Mouse (Mus musculus) E14TG2a.4 (cell line): ENCODE results near the gene Wdr95.
"Not testable (repeated sequence)": the region's sequence is repeated elsewhere in the genome, so short reads cannot be mapped to it uniquely, and the experiment has no call there.

Experiments used
- H3K27me3 ChIP-seq: 2 replicates; pipeline ENCODE4 v1.6.1; 2014; ENCODE audit warnings: low read length, control low read depth; ENCODE audit not compliant: insufficient read depth
- H3K36me3 ChIP-seq: 2 replicates; pipeline ENCODE4 v1.6.1; 2014; ENCODE audit warnings: low read length, control low read depth; ENCODE audit not compliant: insufficient read depth
- H3K4me1 ChIP-seq: replicated peaks from 2 replicates; pipeline ENCODE4 v1.6.1; 2014; ENCODE audit warnings: low read depth, low read length, control low read depth
- H3K4me3 ChIP-seq: replicated peaks from 2 replicates; pipeline ENCODE4 v1.5.1; 2014; ENCODE audit warnings: mild to moderate bottlenecking, low read length
- H3K9me3 ChIP-seq: 2 replicates; pipeline ENCODE4 v1.6.1; 2014; ENCODE audit warnings: low read length, control low read depth
- CTCF ChIP-seq: conservative IDR thresholded peaks from 2 replicates; pipeline ENCODE4 v1.5.1; 2014; ENCODE audit warnings: low read length
- NANOG ChIP-seq: IDR thresholded peaks from 2 replicates; pipeline ENCODE4 v1.6.1; 2014; ENCODE audit warnings: borderline replicate concordance, low read length, mixed read lengths
- POU5F1 ChIP-seq: IDR thresholded peaks from 2 replicates; pipeline ENCODE4 v1.6.1; 2014; ENCODE audit warnings: low read length, borderline replicate concordance

The Wdr95 gene

DNA sequence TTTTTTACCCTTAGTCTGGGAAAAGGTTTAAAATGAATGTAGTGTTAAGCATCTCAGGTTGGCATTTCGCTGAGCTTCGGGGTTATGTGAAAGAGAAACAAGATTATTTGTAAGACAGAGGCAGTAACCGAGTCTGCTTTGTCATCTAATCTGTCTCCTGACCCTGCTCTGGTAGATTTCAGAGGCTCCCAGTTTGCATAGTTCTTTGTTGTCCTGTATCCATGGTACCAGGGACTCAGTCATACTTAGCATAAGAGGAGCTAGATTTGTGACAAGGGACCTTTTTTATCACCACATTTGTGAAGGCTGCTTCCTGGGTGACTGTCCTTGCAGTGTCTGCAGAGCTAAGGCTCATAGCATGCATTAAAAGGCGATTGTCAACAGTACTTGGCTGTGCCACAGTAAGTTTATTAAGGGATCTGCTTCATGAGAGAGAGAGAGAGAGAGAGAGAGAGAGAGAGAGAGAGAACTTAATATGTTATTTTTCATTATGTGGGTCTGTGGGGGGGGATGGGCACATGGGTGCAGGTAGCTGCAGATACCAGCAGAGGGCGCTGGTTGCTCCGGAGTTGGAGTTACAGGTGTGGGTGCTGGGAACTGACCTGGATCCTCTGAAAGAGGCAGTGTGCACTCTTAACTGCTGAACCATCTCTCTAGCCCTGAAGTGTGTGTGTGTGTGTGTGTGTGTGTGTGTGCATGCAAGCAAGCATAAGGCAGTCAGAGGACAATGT lies 3.3 kb upstream of the Wdr95 start:
- Histone ChIP-seq H3K36me3 (no peaks in the 10 kb centered on the region), H3K9me3 (no peaks in the 10 kb centered on the region), H3K4me1 (peaks cover 65% of the 10 kb centered on the region), H3K27me3 (peaks cover 26% of the 10 kb centered on the region), H3K4me3 (no peak overlapping the region)
- no peak for TF ChIP-seq NANOG
- TF ChIP-seq CTCF, result peak; percentile 60

DNA sequence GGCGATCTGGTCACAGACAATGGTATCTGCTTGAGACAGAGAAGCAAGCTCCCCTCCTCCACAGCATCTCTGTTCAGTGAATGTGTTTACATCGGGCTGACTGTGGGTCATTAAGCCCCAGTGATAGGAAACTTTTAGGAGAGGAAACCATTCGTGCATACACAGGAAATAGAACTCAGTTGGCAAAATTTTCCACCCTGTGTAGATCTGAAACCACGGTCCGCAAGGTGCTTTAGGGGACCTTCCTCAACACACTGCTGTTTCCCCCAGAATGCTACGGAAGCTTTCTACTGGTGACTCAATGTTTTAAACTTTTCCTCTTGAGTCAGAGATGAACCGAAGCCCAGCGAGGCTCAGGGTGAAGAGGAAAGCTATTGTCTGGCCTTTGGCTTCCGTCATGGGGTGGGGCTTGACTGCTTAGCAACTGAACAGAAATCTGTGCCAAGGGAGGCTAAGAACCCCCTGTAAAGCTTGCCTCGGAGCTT lies 2.0 kb upstream of the Wdr95 start:
- Histone ChIP-seq H3K4me3 (peak overlapping the region; percentile 30; the same call in 1 of the 2 replicates), H3K4me1 (peaks cover 62% of the 10 kb centered on the region), H3K27me3 (peaks cover 24% of the 10 kb centered on the region), H3K36me3 (no peaks in the 10 kb centered on the region), H3K9me3 (peaks cover 5% of the 10 kb centered on the region)
- no peak for TF ChIP-seq NANOG
- TF ChIP-seq POU5F1, result no peak
- no peak for TF ChIP-seq CTCF

DNA sequence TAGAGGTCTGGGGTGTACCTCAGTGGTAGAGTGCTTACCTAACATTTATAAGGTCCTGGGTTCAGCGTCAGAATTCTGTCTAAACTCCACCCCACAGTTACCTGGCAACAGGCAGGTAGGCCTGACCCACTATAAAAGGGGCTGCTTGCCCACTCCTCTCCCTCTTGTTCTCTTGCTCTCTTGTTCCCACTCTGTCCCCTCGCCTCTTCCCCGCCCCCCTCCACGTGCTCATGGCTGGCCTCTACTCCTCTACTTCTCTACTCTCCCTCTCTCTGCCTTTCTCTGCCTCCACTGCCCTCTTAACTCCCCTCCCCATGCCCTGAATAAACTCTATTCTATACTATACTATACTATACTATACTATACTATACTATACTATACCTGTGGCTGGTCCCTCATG lies 1.2 kb upstream of the Wdr95 start:
- H3K27me3 ChIP-seq, result peaks cover 20% of the 10 kb centered on the region
- H3K36me3 ChIP-seq, H3K9me3 ChIP-seq, H3K4me3 ChIP-seq: not testable (repeated sequence)
- peaks cover 60% of the 10 kb centered on the region for H3K4me1 ChIP-seq

DNA sequence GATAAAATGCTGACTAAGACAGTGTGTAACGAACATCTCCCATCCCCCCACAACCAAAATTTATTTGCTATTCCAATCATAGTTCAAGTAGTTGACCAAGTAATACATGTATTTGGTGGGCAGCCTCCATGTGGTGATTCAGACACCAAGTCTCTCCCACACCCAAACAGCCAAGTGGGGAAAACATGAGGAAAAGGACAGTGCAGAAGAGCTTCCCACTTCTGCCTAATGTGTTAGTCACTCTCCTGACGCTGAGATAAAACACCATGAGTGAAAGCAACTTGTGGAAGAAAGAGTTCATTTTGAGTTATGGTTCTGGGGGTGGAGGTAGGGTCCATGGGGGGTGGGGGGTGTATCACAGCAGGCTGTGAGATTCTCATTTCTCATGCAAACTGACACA lies 5.4 kb downstream of the Wdr95 start:
- Histone ChIP-seq H3K36me3 (no peaks in the 10 kb centered on the region), H3K27me3 (peaks cover 18% of the 10 kb centered on the region), H3K4me1 (peaks cover 23% of the 10 kb centered on the region), H3K4me3 (no peak overlapping the region), H3K9me3 (peaks cover 16% of the 10 kb centered on the region)
- TF ChIP-seq POU5F1 (no peak), NANOG (no peak), CTCF (no peak)

GRCm38 (mm10) chr5:149536005-149536404 lies 7.5 kb downstream of the Wdr95 start:
- H3K4me1 ChIP-seq, result peaks cover 9% of the 10 kb centered on the region
- TF ChIP-seq POU5F1, result no peak
- no peak for TF ChIP-seq CTCF
- no peak for TF ChIP-seq NANOG
- no peak overlapping the region for H3K4me3 ChIP-seq
- H3K27me3 ChIP-seq, result peaks cover 18% of the 10 kb centered on the region
- H3K36me3 ChIP-seq, result no peaks in the 10 kb centered on the region
- H3K9me3 ChIP-seq, result peaks cover 14% of the 10 kb centered on the region

- TF ChIP-seq NANOG (no peak), CTCF (no peak), POU5F1 (no peak)
- no peaks in the 10 kb centered on the region for H3K36me3 ChIP-seq
Measured at GRCm38 (mm10) chr5:149537796-149538511, 9.5 kb downstream of the Wdr95 start.

DNA sequence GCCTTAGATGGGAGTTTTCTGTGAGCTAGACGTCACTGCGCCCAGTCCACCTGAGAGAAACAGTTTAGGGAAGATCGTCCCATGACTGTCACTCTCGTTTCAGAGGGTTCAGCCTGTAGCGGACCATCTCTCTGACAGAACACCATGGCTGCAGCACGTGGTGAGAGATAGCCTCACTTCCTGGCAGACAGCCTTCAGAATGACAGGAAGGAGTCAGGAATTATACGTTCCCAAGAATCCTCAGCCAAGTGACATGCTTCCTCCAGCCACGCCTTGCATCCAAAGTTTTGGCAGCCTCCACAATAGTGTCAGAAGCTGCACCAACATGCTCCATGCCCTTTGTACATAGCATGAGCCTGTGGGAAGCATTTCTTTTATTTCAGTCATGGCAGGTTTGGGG lies 10.1 kb downstream of the Wdr95 start:
- Histone ChIP-seq H3K27me3 (peaks cover 18% of the 10 kb centered on the region), H3K4me1 (peaks cover 7% of the 10 kb centered on the region), H3K9me3 (peaks cover 9% of the 10 kb centered on the region), H3K4me3 (no peak overlapping the region), H3K36me3 (no peaks in the 10 kb centered on the region)
- TF ChIP-seq NANOG (no peak), CTCF (no peak), POU5F1 (no peak)

More at GRCm38 (mm10) chr5:149537796-149538511, 9.5 kb downstream of the Wdr95 start:
- Histone ChIP-seq H3K4me1 (peaks cover 7% of the 10 kb centered on the region), H3K27me3 (peaks cover 18% of the 10 kb centered on the region), H3K4me3 (no peak overlapping the region), H3K9me3 (peaks cover 11% of the 10 kb centered on the region)

- Histone ChIP-seq H3K36me3 (no peaks in the 10 kb centered on the region), H3K27me3 (peaks cover 18% of the 10 kb centered on the region), H3K9me3 (peaks cover 4% of the 10 kb centered on the region; the same call in 1 of the 2 replicates), H3K4me3 (no peak overlapping the region), H3K4me1 (peaks cover 7% of the 10 kb centered on the region)
- TF ChIP-seq POU5F1 (no peak), NANOG (no peak), CTCF (no peak)
Measured at GRCm38 (mm10) chr5:149539051-149539450, 10.6 kb downstream of the Wdr95 start.

DNA sequence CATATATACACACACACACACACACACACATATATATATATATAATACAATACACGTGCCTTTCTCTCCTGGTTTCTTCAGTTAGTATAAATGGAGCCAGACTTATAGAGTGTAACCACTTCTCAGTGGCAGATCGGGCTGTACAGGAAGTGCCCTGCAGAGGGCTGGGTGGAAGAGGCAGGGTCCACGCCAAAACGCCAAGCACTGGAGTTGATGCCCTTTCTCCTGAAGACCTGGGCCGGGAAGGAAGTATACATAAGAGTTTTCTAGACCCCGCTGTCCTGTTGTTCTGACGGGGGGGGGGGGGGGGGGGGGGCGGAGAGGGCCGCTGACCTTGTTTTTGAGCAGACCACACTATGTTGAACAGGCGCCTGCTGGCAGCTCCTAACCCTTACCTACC lies 22.7 kb downstream of the Wdr95 start:
- Histone ChIP-seq H3K9me3 (peaks cover 9% of the 10 kb centered on the region), H3K4me1 (peaks cover 53% of the 10 kb centered on the region), H3K27me3 (no peaks in the 10 kb centered on the region), H3K36me3 (no peaks in the 10 kb centered on the region), H3K4me3 (peak overlapping the region; percentile 46)
- TF ChIP-seq NANOG (no peak), POU5F1 (no peak), CTCF (no peak)
